Mouse (Mus musculus) neutrophil, adult 5-6 weeks (primary cell): ENCODE results near the gene Rnf111. TPM values are rescaled to one million over a fixed set of nuclear protein-coding genes. Genes with fewer than 3 reads are reported as not detected.
"Not testable (repeated sequence)": the region's sequence is repeated elsewhere in the genome, so short reads cannot be mapped to it uniquely, and the experiment has no call there.

ENCODE experiments used
- ATAC-seq: fragments of 151-379, 151-347 bp; 2 replicates; pipeline ENCODE4 v1.8.0; 2017; ENCODE audit warnings: mild to moderate bottlenecking, moderate TSS enrichment; ENCODE audit not compliant: insufficient number of reproducible peaks, poor library complexity, low FRiP score, severe bottlenecking; ENCODE audit errors: extremely low read depth
- total RNA-seq: library from RNA; stranded (forward); fragments of 200-1000 nt; gene quantifications from 2 replicates; pipeline ENCODE4 v1.2.3, GENCODE M21; 2017

Rnf111 gene
- 115 and 131 TPM in 2 replicates for total RNA-seq

GRCm38 (mm10) chr9:70503626-70504041 lies at the start of gene Rnf111:
Rnf111 (minus strand) TSS chr9:70503725.
- ATAC-seq, result peak; percentile 95

- not testable (repeated sequence) for ATAC-seq
Observed at GRCm38 (mm10) chr9:70552233-70552632, 48.7 kb upstream of the Rnf111 start.

- ATAC-seq, result no peak
Observed at GRCm38 (mm10) chr9:70551524-70551923, 48.0 kb upstream of the Rnf111 start.

GRCm38 (mm10) chr9:70548304-70548703 lies 44.8 kb upstream of the Rnf111 start:
- ATAC-seq, result no peak

GRCm38 (mm10) chr9:70546576-70546975 lies 43.1 kb upstream of the Rnf111 start:
- ATAC-seq, result not testable (repeated sequence)

GRCm38 (mm10) chr9:70544831-70545230 lies 41.3 kb upstream of the Rnf111 start:
- no peak for ATAC-seq

GRCm38 (mm10) chr9:70543985-70544384 lies 40.5 kb upstream of the Rnf111 start:
- ATAC-seq, result no peak

- ATAC-seq, result peak; percentile 15; the same call in 1 of the 2 replicates
Observed at GRCm38 (mm10) chr9:70543048-70543880, 39.7 kb upstream of the Rnf111 start.

GRCm38 (mm10) chr9:70542305-70543041 lies 38.9 kb upstream of the Rnf111 start, which contains the start of gene Sltm:
Sltm (plus strand) TSS chr9:70542754.
- ATAC-seq, result peak; percentile 92

GRCm38 (mm10) chr9:70541584-70541983 lies 38.1 kb upstream of the Rnf111 start:
- no peak for ATAC-seq

- ATAC-seq, result no peak
Observed at GRCm38 (mm10) chr9:70533328-70533727, 29.8 kb upstream of the Rnf111 start.

GRCm38 (mm10) chr9:70524366-70524765 lies 20.8 kb upstream of the Rnf111 start:
- no peak for ATAC-seq

GRCm38 (mm10) chr9:70523813-70524212 lies 20.3 kb upstream of the Rnf111 start:
- ATAC-seq, result no peak

- ATAC-seq, result no peak
Observed at GRCm38 (mm10) chr9:70520651-70521050, 17.1 kb upstream of the Rnf111 start.

- ATAC-seq, result no peak
Observed at GRCm38 (mm10) chr9:70511681-70512080, 8.2 kb upstream of the Rnf111 start.

GRCm38 (mm10) chr9:70510998-70511583 lies 7.6 kb upstream of the Rnf111 start:
- 0 out of 2 replicates have a peak, but pooled peaks have one; percentile 36 for ATAC-seq

GRCm38 (mm10) chr9:70509906-70510525 lies 6.5 kb upstream of the Rnf111 start:
- no peak for ATAC-seq

GRCm38 (mm10) chr9:70506787-70507186 lies 3.3 kb upstream of the Rnf111 start:
- no peak for ATAC-seq

GRCm38 (mm10) chr9:70506186-70506585 lies 2.7 kb upstream of the Rnf111 start:
- peak; percentile 38; the same call in 1 of the 2 replicates for ATAC-seq
